Mouse (Mus musculus) heart, postnatal 36 days (tissue): ENCODE measurements around the gene Tbc1d1. TPM values are rescaled to one million over a fixed set of nuclear protein-coding genes. Genes with fewer than 3 reads are reported as not detected.

ENCODE experiments used
- DNase-seq, 2 experiments: peaks; one replicate each; pipeline ENCODE4 v3.0.0; 2021 to 2022
- intact Hi-C: fragments of 180-260 bp; cut with DNase I; formaldehyde crosslinking; loops from one replicate; pipeline ENCODE4 v1.15.1; 2025
- microRNA-seq, 2 experiments: library from miRNA; unstranded; fragments of <30 nt; microRNA quantifications; one replicate each; pipeline ENCODE4 v1.2.0; 2021; ENCODE audit warnings: borderline number of aligned reads in 2 of 2
- total RNA-seq, 2 experiments: library from RNA; stranded (reverse); gene quantifications; 2 replicates each; pipeline ENCODE4 v1.2.3; 2021

Gene Tbc1d1
- total RNA-seq, 2 experiments from 2014 or later: 15.3 to 18.5 TPM

DNA sequence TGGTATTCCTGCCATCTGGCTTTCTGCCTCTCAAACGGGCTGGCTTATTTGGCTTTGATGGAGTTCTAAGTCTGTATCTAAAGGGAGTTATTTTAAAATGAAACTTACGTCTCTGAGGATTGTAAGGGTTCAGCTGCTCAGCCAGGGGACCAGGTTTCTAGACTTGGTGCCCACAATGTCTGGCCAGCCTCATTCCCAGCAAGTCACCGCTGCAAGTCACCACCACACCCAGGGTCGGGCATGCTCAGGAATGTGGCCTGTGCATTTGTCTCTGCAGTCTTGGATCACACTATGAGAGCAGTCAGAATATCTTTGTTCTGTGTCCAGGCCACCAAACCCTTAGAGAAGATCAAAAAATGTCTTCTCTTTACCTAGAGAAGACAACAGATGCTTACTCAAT lies 237.4 kb downstream of the Tbc1d1 start:
- intact Hi-C loops: loop anchor here (2.0 to 5.0 kb wide), 2 partner anchors 54 to 189 kb away; no protein-coding TSS in a partner anchor

GRCm38 (mm10) chr5:64398155-64398554 lies 242.1 kb downstream of the Tbc1d1 start:
- intact Hi-C loops: no loop called here
- DNase-seq: no peak

More for the DNA sequence above, 237.4 kb downstream of the Tbc1d1 start:
- DNase-seq: no peak

DNA sequence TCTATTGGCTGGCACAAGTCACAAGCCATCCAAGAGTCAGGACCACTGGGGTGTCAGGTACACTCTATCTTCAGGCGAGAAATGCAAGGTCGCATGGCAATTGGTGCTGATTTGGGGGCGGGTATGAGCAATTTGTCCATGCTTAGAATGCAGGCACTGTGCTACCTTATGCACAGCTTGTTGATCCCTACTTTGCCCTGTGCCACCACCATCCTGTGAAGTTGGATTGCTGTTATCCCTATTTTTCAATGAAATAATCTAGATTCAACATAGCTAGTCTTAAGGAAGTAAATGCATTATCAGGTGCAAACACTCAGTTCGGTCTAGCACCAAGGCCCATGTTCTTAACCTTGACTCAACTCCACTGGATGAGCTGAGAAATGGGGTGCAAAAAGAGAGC lies 244.6 kb downstream of the Tbc1d1 start:
- DNase-seq: no peak
- intact Hi-C loops: no loop called here

Small RNA genes lying within 50 kb of the gene (microRNA-seq; reads per million reads assigned to microRNA genes)
- gene Gm22395: 0 reads per million in 2 experiments

Other genes with a start within 250 kb of the Tbc1d1 start
- 10 to 100 TPM; 10.6 to 11.9 TPM for gene Rell1, start 187.4 kb upstream of the Tbc1d1 start, total RNA-seq
- 1 to 10 TPM; 5.7 to 8.5 TPM for gene Pgm2, start 63.4 kb upstream of the Tbc1d1 start, total RNA-seq